Mouse (Mus musculus) CD4-positive naive resting alpha-beta T cell, adult 57 days (primary cell): Measurements from ENCODE around the gene Fmo5. TPM values are rescaled to one million over a fixed set of nuclear protein-coding genes. Genes with fewer than 3 reads are reported as not detected.

ENCODE experiments used
- total RNA-seq: library from RNA; stranded (reverse); gene quantifications from one replicate; pipeline ENCODE4 v1.2.4, GENCODE M21; 2023

Fmo5 gene
- 15.7 TPM for total RNA-seq

GRCm38 (mm10) chr3:97628391-97629001 lies at the start of gene Fmo5:
Gene Fmo5 (plus strand): TSS chr3:97628804.

GRCm38 (mm10) chr3:97609845-97610410 lies 18.7 kb upstream of the Fmo5 start, which contains the start of gene Chd1l:
Gene Chd1l (minus strand): TSS chr3:97610203.

GRCm38 (mm10) chr3:97657655-97658411 lies 29.2 kb downstream of the Fmo5 start, which contains the start of gene Prkab2:
Gene Prkab2 (plus strand): TSS chr3:97658193.

GRCm38 (mm10) chr3:97674644-97675110 lies 46.1 kb downstream of the Fmo5 start, which contains the start of gene Gm17651:
Gene Gm17651 (minus strand): TSS chr3:97674694.

Other genes with a start within 250 kb of the Fmo5 start
- gene Olfr1402, start 206.8 kb upstream of the Fmo5 start, total RNA-seq = not detected
- 36.2 TPM for gene Chd1l, start 18.6 kb upstream of the Fmo5 start, total RNA-seq
- gene Prkab2, start 29.4 kb downstream of the Fmo5 start, total RNA-seq = 7.5 TPM
- not detected for gene Gm17651, start 45.9 kb downstream of the Fmo5 start, total RNA-seq